Mouse (Mus musculus) heart, embryonic 11.5 days (tissue): Measurements from ENCODE around the gene Rab42. TPM values are rescaled to one million over a fixed set of nuclear protein-coding genes. Genes with fewer than 3 reads are reported as not detected.
"Not testable (repeated sequence)": the region's sequence is repeated elsewhere in the genome, so short reads cannot be mapped to it uniquely, and the experiment has no call there.

Experiments
- ATAC-seq: fragments of 200-750 bp; cut with Nextera tagmentation; replicated peaks from 2 replicates; pipeline ENCODE4 v1.8.0; 2017; ENCODE audit warnings: moderate library complexity; ENCODE audit not compliant: insufficient number of reproducible peaks, low FRiP score, low TSS enrichment
- H3K27ac ChIP-seq: fragments of 300-500 bp; sonication (generic); 2 replicates; pipeline ENCODE4 v1.5.1; 2014; ENCODE audit warnings: mild to moderate bottlenecking, low read depth, low read length
- H3K27me3 ChIP-seq: fragments of 300-500 bp; sonication (generic); 2 replicates; pipeline ENCODE4 v1.6.1; 2014; ENCODE audit warnings: mild to moderate bottlenecking, low read length, mixed read lengths; ENCODE audit not compliant: control insufficient read depth, insufficient read depth
- H3K36me3 ChIP-seq: fragments of 300-500 bp; sonication (generic); 2 replicates; pipeline ENCODE4 v1.6.1; 2014; ENCODE audit warnings: mild to moderate bottlenecking, low read length, moderate library complexity, mixed read lengths; ENCODE audit not compliant: control insufficient read depth, insufficient read depth
- H3K4me1 ChIP-seq: fragments of 300-500 bp; sonication (generic); 2 replicates; pipeline ENCODE4 v1.6.1; 2014; ENCODE audit warnings: low read length; ENCODE audit not compliant: control insufficient read depth, insufficient read depth
- H3K4me2 ChIP-seq: fragments of 300-500 bp; sonication (generic); 2 replicates; pipeline ENCODE4 v1.6.1; 2014; ENCODE audit warnings: mild to moderate bottlenecking, moderate library complexity
- H3K4me3 ChIP-seq: fragments of 300-500 bp; sonication (generic); 2 replicates; pipeline ENCODE4 v1.5.1; 2014; ENCODE audit warnings: low read depth, low read length
- H3K9ac ChIP-seq: fragments of 300-500 bp; sonication (generic); 2 replicates; pipeline ENCODE4 v1.6.1; 2014; ENCODE audit warnings: mild to moderate bottlenecking, low read depth, low read length, moderate library complexity
- H3K9me3 ChIP-seq: fragments of 300-500 bp; sonication (generic); replicated peaks from 2 replicates; pipeline ENCODE4 v1.6.1; 2016; ENCODE audit warnings: low read length; ENCODE audit not compliant: control insufficient read depth
- WGBS: fragments of 180-500 bp; shearing (Covaris S2); extraction: QIAGEN DNeasy Blood & Tissue Kit; methylation state at CpG from one replicate; pipeline ENCODE4 v1.1.7; 2014; ENCODE audit not compliant: insufficient replicate concordance; 5-methylcytosine and 5-hydroxymethylcytosine counted together
- polyA plus RNA-seq: library from polyadenylated mRNA; unstranded; fragments of >200 nt; fragmentation: Nextera tagmentation; extraction: Ambion mirVana; gene quantifications from 2 replicates; pipeline ENCODE4 v1.2.1, GENCODE M21; 2014

Rab42 gene
- polyA plus RNA-seq, 1 experiment from 2014 or later: 0.57 TPM

DNA sequence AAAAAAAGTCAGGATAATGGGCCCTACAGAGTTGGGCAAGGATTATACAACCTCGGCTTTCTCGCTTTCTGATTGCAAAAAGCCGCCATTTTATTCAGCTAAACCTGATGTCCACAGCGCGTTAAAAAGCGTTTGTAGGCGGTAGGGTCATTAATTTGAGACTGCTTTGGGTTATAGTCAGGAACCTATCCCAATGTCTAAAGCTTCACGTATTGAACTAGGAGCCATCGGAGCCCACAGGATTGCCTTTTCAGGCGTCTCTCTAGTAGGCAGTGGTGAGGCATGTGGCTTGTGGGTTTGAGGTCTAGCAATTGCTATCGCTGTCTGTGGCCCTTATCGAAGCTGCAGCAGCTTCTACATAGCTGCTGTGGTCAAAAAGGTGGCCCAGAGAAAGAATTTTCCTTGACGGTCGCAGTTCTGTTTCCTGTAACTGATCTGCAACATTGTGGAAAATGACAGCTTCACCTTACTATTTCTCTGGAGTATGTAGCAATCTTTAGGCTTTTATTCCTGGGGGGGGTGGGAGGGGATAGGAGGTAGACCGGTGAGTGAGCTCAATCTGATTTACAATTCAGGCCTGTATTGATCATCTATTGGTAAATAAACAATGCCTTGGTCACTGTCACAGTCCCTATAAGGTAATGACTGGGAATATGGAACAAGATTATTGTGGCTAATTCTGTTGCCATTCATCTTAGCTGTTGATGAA is 6.1 kb upstream of the Rab42 start:
- peak overlapping the region; percentile 93 for H3K4me2 ChIP-seq
- no peak for ATAC-seq
- H3K9me3 ChIP-seq: no peaks in the 10 kb centered on the region
- H3K4me1 ChIP-seq: peaks cover 11% of the 10 kb centered on the region
- H3K9ac ChIP-seq: peak overlapping the region; percentile 95
- no peaks in the 10 kb centered on the region for H3K27me3 ChIP-seq
- 1% methylated on average over 15 of the region's 15 CpGs for WGBS
- peak overlapping the region; percentile 81 for H3K4me3 ChIP-seq
- peak overlapping the region; percentile 89 for H3K27ac ChIP-seq
- peaks cover 20% of the 10 kb centered on the region for H3K36me3 ChIP-seq

- no peaks in the 10 kb centered on the region for H3K9me3 ChIP-seq
- WGBS: under 1% methylated on average over 41 of the region's 41 CpGs
- peaks cover 11% of the 10 kb centered on the region for H3K4me1 ChIP-seq
- H3K4me2 ChIP-seq: peak overlapping the region; percentile 93
- peak overlapping the region; percentile 95 for H3K9ac ChIP-seq
- ATAC-seq: peak; percentile 81
- peak overlapping the region; percentile 81 for H3K4me3 ChIP-seq
- no peaks in the 10 kb centered on the region for H3K27me3 ChIP-seq
- peaks cover 13% of the 10 kb centered on the region for H3K36me3 ChIP-seq
- peak overlapping the region; percentile 89 for H3K27ac ChIP-seq
Observed at GRCm38 (mm10) chr4:132308437-132309139, 5.4 kb upstream of the Rab42 start.

- no peak overlapping the region for H3K9ac ChIP-seq
- no peak overlapping the region for H3K4me2 ChIP-seq
- no peak overlapping the region for H3K4me3 ChIP-seq
- WGBS: 77% methylated on average over 6 of the region's 6 CpGs
- H3K36me3 ChIP-seq: peaks cover 10% of the 10 kb centered on the region
- ATAC-seq: no peak
- H3K27ac ChIP-seq: no peak overlapping the region
- H3K4me1 ChIP-seq: peaks cover 17% of the 10 kb centered on the region
- H3K27me3 ChIP-seq: no peaks in the 10 kb centered on the region
- no peaks in the 10 kb centered on the region for H3K9me3 ChIP-seq
Observed at GRCm38 (mm10) chr4:132306004-132306403, 2.8 kb upstream of the Rab42 start.

GRCm38 (mm10) chr4:132305276-132305675 is 2.1 kb upstream of the Rab42 start:
- H3K27me3 ChIP-seq: no peaks in the 10 kb centered on the region
- WGBS: 73% methylated on average over 8 of the region's 8 CpGs
- peaks cover 4% of the 10 kb centered on the region for H3K36me3 ChIP-seq
- ATAC-seq: no peak
- H3K4me1 ChIP-seq: peaks cover 14% of the 10 kb centered on the region
- no peak overlapping the region for H3K4me3 ChIP-seq
- no peaks in the 10 kb centered on the region for H3K9me3 ChIP-seq
- H3K4me2 ChIP-seq: no peak overlapping the region
- no peak overlapping the region for H3K27ac ChIP-seq
- no peak overlapping the region for H3K9ac ChIP-seq

DNA sequence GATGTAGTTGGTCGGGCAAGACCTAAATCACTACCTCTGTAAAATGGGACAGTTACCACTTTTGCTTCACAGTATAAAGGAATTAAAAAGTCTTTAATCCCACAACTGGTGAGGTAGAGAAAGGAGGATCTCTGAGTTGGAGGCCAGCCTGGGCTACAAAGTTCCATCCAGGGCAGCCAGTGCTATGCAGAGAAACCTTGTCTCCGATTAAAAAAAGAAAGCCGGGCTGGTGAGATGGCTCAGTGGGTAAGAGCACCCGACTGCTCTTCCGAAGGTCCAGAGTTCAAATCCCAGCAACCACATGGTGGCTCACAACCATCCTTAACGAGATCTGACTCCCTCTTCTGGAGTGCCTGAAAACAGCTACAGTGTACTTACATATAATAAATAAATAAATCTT is 299 bp upstream of the Rab42 start:
- not testable (repeated sequence) for ATAC-seq, H3K27me3 ChIP-seq, H3K9me3 ChIP-seq, H3K27ac ChIP-seq, H3K4me1 ChIP-seq, H3K36me3 ChIP-seq
- peak overlapping the region; percentile 53 for H3K4me3 ChIP-seq
- WGBS: 35% methylated on average over 6 of the region's 6 CpGs
- peak overlapping the region; percentile 73 for H3K9ac ChIP-seq
- peak overlapping the region; percentile 76 for H3K4me2 ChIP-seq

GRCm38 (mm10) chr4:132301965-132302938 is 933 bp downstream of the Rab42 start:
- H3K9me3 ChIP-seq: no peaks in the 10 kb centered on the region
- WGBS: 64% methylated on average over 16 of the region's 16 CpGs
- no peak overlapping the region for H3K27ac ChIP-seq
- H3K9ac ChIP-seq: peak overlapping the region; percentile 73; the same call in 1 of the 2 replicates
- H3K4me3 ChIP-seq: peak overlapping the region; percentile 53
- H3K27me3 ChIP-seq: no peaks in the 10 kb centered on the region
- no peaks in the 10 kb centered on the region for H3K36me3 ChIP-seq
- peak overlapping the region; percentile 76 for H3K4me2 ChIP-seq
- peaks cover 6% of the 10 kb centered on the region for H3K4me1 ChIP-seq
- no peak for ATAC-seq

DNA sequence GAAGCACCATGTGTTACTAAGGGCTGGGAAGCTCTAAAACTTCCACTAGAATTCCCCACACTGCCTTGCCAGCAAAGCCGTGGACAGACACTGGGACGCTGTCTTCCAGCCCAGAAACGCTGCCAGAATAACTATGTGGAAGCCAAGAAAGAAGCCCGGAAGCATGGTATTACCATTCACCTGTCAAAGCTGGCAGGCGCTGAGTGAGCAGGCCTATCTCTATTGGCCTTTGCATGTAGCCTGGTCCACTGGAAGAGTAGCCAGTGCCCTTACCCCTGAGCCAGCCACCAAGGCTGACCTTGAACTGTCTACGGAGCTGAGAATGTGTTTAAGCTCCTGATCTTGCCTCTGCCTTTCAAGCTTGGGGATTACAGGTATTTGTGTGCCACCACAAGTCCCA is 1.7 kb downstream of the Rab42 start:
- no peak overlapping the region for H3K27ac ChIP-seq
- H3K9me3 ChIP-seq: no peaks in the 10 kb centered on the region
- peaks cover 6% of the 10 kb centered on the region for H3K4me1 ChIP-seq
- no peak overlapping the region for H3K4me2 ChIP-seq
- 63% methylated on average over 6 of the region's 6 CpGs for WGBS
- ATAC-seq: no peak
- H3K36me3 ChIP-seq: no peaks in the 10 kb centered on the region
- no peaks in the 10 kb centered on the region for H3K27me3 ChIP-seq
- H3K9ac ChIP-seq: no peak overlapping the region
- no peak overlapping the region for H3K4me3 ChIP-seq

DNA sequence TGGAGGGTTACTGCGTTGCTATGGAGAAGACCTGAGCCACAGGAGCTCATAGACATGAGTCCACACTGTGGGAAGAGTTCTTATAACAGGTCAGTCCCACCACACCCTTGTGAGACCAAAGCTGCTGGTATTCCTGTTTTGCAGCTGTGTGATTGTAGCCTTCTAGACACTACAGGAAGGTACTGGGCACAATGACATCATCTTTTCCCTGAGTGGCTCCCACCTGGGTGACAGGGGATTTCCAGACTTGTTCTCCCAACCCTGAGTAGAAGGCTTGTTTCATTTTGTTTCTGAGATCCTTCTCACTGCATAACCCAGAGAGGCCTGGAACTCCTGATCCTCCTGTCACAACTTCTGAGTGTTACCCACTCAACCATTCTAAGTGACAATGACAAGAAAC is 3.3 kb downstream of the Rab42 start:
- ATAC-seq: no peak
- Histone ChIP-seq H3K27ac (no peak overlapping the region), H3K9ac (no peak overlapping the region), H3K4me3 (no peak overlapping the region), H3K4me2 (no peak overlapping the region), H3K9me3 (no peaks in the 10 kb centered on the region), H3K27me3 (no peaks in the 10 kb centered on the region), H3K4me1 (peaks cover 6% of the 10 kb centered on the region), H3K36me3 (no peaks in the 10 kb centered on the region)
- 100% methylated on average over 1 of the region's 1 CpGs for WGBS
